Mouse (Mus musculus) thymus, adult 2 months (tissue): Measurements from ENCODE around the gene Rgs3. TPM values are rescaled to one million over a fixed set of nuclear protein-coding genes. Genes with fewer than 3 reads are reported as not detected.

ENCODE experiments used
- DNase-seq: peaks from one replicate; pipeline ENCODE4 v3.0.0; 2021
- H3K27ac ChIP-seq: fragments of 200-500 bp; 2 replicates; pipeline ENCODE4 v1.5.1; 2012; ENCODE audit warnings: low read length, control low read depth; ENCODE audit not compliant: control insufficient read depth, insufficient read depth
- H3K27me3 ChIP-seq: fragments of 200-500 bp; 2 replicates; pipeline ENCODE4 v1.6.1; 2012; ENCODE audit warnings: mild to moderate bottlenecking, low read length, moderate library complexity, mixed read lengths; ENCODE audit not compliant: control insufficient read depth, insufficient read depth
- H3K36me3 ChIP-seq: fragments of 200-500 bp; 2 replicates; pipeline ENCODE4 v1.6.1; 2012; ENCODE audit warnings: mild to moderate bottlenecking, low read length, moderate library complexity; ENCODE audit not compliant: control insufficient read depth, insufficient read depth
- H3K4me1 ChIP-seq: fragments of 200-500 bp; replicated peaks from 2 replicates; pipeline ENCODE4 v1.6.1; 2012; ENCODE audit warnings: low read length; ENCODE audit not compliant: control insufficient read depth, insufficient read depth
- H3K4me3 ChIP-seq: fragments of 200-500 bp; 2 replicates; pipeline ENCODE4 v1.5.1; 2012; ENCODE audit warnings: mild to moderate bottlenecking, low read length, control low read depth, moderate library complexity; ENCODE audit not compliant: control insufficient read depth, insufficient read depth
- CTCF ChIP-seq: fragments of 200-500 bp; IDR thresholded peaks from 2 replicates; pipeline ENCODE4 v1.5.1; 2012; ENCODE audit warnings: mild to moderate bottlenecking, control low read depth, low read length, moderate library complexity, borderline replicate concordance; ENCODE audit not compliant: control insufficient read depth, poor library complexity, insufficient read depth; ENCODE audit errors: extremely low read depth
- POLR2A ChIP-seq: fragments of 200-500 bp; IDR thresholded peaks from 2 replicates; pipeline ENCODE4 v1.6.1; 2012; ENCODE audit warnings: mild to moderate bottlenecking, low read length, control low read depth, moderate library complexity; ENCODE audit not compliant: control insufficient read depth, poor library complexity, insufficient read depth; ENCODE audit errors: extremely low read depth
- WGBS: fragments of 180-500 bp; shearing (Covaris S2); methylation state at CpG from one replicate; pipeline ENCODE4 v1.1.7; 2018; 5-methylcytosine and 5-hydroxymethylcytosine counted together
- polyA plus RNA-seq: library from polyadenylated mRNA; depleted of rRNA; stranded (reverse); fragments of >200 nt; gene quantifications from 2 replicates; pipeline ENCODE4 v1.2.3, GENCODE M21; 2012

Rgs3 gene
- polyA plus RNA-seq, 1 experiment: 81.3 TPM

DNA sequence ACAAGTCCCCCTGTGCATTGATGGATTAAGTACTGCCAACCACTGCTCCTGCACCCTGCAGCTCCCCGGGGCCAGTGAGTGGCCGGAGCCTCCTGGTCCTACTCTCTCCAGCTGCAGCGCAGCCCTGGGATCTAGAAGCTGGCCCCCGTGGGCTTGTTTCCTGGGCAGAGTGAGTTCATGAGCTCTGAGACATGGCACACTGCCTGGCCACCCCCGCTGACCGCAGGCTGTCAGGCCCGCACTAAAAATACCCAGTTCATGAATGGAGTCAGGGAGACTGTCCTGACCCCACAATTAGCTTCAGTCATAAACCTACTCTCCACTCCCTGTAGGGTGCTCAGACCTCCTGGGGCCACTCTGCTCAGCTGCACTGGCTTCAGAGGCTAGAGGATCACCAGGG lies 176.8 kb downstream of the Rgs3 start:
- no peaks in the 10 kb centered on the region for H3K36me3 ChIP-seq
- 87% methylated on average over 7 of the region's 7 CpGs for WGBS
- H3K27me3 ChIP-seq: no peaks in the 10 kb centered on the region

DNA sequence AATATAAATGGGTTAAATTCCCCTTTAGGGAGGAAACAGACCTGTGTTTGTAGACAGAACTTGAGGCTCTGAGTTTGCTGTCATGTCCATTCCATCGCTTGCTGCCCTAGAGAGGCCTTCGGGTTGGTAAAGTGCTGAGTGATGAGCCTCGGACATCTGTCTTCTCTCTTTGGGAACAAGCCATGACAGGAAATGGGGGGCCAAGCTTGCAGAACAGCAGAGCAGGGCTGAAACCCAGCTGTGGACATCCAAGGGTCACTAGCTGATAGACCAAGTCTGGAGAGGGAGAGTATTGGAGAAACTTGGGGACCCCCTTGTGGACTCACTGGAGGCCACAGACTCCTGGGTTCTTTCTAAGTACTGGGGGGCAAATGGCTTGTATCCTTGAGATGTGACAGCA lies 177.3 kb downstream of the Rgs3 start:
- H3K4me1 ChIP-seq: peaks cover 12% of the 10 kb centered on the region
- no peaks in the 10 kb centered on the region for H3K27me3 ChIP-seq

More for the DNA sequence above, 176.8 kb downstream of the Rgs3 start:
- DNase-seq: no peak
- Histone ChIP-seq H3K27ac (no peak overlapping the region), H3K4me3 (no peak overlapping the region), H3K4me1 (peaks cover 12% of the 10 kb centered on the region)
- TF ChIP-seq POLR2A (no peak), CTCF (no peak)

DNA sequence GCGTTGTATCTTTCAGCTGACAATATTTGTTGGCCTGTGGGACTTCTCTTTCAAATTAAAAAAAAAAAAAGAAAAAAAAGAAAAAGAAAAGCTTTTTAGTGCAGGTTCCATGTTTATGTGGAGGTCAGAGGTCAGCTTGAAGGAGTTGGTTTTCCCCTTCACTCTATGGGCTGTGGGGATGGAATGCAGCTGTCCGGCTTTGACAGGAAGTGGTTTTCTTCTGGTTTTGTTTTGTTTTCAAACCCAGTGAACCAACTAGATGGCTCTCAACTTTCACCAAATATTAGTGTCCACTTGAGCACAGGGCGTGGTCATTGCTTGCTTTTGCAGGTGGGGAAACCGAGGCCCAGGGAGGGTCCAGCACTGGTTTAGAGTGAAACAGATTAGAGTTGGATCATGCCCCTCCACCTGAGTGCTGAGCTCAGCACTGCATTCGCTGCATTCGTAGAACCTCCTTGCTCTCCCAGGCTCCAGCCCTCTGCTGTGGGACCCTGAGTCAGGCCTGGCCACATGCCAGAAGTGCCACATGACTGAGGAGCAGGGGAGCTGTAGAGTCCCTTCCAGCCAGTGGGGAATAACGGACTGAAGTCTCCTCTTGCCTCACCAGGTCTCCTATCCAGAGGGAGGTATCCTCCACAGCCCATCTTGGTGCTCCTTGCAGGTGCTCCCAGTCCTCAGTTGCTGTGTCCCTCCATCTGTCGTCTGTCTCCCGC lies 178.5 kb downstream of the Rgs3 start:
- no peaks in the 10 kb centered on the region for H3K27me3 ChIP-seq
- H3K4me3 ChIP-seq: no peak overlapping the region
- 58% methylated on average over 9 of the region's 9 CpGs for WGBS
- DNase-seq: no peak
- peak overlapping the region; percentile 57; the same call in 1 of the 2 replicates for H3K27ac ChIP-seq
- TF ChIP-seq CTCF (no peak), POLR2A (no peak)
- peaks cover 12% of the 10 kb centered on the region for H3K4me1 ChIP-seq
- H3K36me3 ChIP-seq: no peaks in the 10 kb centered on the region

More for the DNA sequence above, 177.3 kb downstream of the Rgs3 start:
- H3K36me3 ChIP-seq: no peaks in the 10 kb centered on the region
- TF ChIP-seq CTCF (no peak), POLR2A (no peak)
- no peak overlapping the region for H3K4me3 ChIP-seq
- DNase-seq: no peak
- 88% methylated on average over 3 of the region's 3 CpGs for WGBS
- H3K27ac ChIP-seq: no peak overlapping the region

DNA sequence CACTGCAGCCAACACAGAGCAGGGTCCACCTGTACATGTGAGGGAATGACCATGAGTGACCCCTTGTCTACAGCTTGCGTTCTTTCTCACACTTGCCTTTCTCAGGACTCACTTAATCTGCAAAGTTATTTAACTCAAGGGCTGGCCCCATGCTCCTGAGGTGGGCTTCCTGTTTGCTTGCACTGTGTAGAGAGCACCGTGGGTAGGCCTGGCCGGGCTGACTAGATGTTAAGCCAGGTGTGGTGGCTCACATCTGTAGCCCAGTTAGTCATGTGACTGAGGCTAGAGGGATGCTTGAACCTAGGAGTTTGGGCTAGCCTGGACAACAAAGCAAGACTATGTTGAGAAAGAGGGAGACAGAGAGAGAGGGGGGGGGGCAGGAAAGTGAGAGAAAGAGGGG lies 179.3 kb downstream of the Rgs3 start:
- Histone ChIP-seq H3K4me1 (peaks cover 12% of the 10 kb centered on the region), H3K36me3 (no peaks in the 10 kb centered on the region), H3K27me3 (no peaks in the 10 kb centered on the region), H3K27ac (peak overlapping the region; percentile 41; the same call in 1 of the 2 replicates), H3K4me3 (no peak overlapping the region)
- whole genome bisulfite sequencing: 41% methylated on average over 3 of the region's 3 CpGs
- no peak for DNase-seq
- TF ChIP-seq CTCF (no peak), POLR2A (no peak)

DNA sequence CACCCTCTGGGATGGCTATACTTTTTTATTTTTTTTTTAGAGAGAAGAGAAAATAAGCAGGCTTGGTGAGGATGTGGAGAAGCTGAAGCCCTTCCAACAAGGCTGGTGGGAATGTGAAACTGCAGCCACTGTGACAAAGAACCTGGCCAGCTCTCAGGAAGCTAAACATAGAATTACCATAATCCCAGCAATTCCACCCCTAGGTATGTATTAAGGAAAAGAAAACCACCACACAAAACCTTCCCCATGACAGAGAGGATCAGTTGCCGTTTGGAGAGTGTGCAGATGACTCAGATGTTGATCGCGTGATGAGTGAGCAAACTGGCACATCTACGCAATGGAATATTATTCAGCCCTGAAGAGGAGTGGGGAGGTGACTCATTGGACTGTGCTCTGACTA lies 179.9 kb downstream of the Rgs3 start:
- no peak for TF ChIP-seq POLR2A
- TF ChIP-seq CTCF: no peak
- no peak for DNase-seq
- H3K4me1 ChIP-seq: peaks cover 14% of the 10 kb centered on the region
- H3K27me3 ChIP-seq: no peaks in the 10 kb centered on the region
- no peaks in the 10 kb centered on the region for H3K36me3 ChIP-seq
- 97% methylated on average over 4 of the region's 4 CpGs for WGBS
- no peak overlapping the region for H3K4me3 ChIP-seq
- H3K27ac ChIP-seq: no peak overlapping the region

DNA sequence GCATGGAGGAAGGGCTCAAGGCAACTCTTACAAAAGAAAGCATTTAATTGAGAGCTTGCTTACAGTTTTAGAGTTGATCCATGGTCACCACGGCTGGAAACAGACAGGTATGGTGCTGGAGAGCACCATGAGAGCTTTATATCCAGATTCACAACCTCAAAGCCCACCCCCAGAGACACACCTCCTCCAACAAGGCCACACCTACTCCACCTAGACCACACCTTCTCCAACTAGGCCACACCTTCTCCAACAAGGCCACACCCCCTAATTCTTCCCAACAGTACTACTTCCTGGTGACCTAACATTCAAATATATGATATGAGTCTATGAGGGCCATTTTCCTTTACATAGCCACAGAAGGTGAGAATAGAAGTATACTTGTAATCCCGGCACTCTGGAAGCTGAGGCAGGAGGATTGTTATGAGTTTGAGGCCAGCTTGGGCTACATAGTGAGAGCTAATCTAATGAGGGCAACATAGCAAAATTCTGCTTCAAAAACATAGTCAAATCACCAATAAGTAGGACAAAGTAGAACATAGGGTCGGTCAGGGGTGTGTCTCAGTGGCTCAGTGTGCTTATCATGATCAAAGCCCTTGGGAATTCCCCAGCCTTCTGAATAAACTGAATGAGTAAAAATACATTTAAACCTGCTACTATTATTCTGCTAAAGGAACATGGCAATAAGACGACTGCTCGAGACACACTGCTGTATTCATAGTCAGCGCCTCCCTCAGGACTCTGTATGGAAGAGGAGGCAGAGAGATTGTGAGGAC lies 180.8 kb downstream of the Rgs3 start:
- no peak overlapping the region for H3K27ac ChIP-seq
- H3K4me3 ChIP-seq: no peak overlapping the region
- H3K4me1 ChIP-seq: peaks cover 15% of the 10 kb centered on the region
- no peaks in the 10 kb centered on the region for H3K36me3 ChIP-seq
- H3K27me3 ChIP-seq: no peaks in the 10 kb centered on the region
- TF ChIP-seq POLR2A (no peak), CTCF (no peak)
- DNase-seq: no peak
- WGBS: 91% methylated on average over 6 of the region's 6 CpGs
